Mouse (Mus musculus) limb, embryonic 13.5 days (tissue): ENCODE measurements around the gene Faf1. TPM values are rescaled to one million over a fixed set of nuclear protein-coding genes. Genes with fewer than 3 reads are reported as not detected.

ENCODE experiments used
- ATAC-seq: fragments of 200-750 bp; cut with Nextera tagmentation; 2 replicates; pipeline ENCODE4 v1.8.0; 2017; ENCODE audit warnings: low read depth, moderate number of reproducible peaks, moderate TSS enrichment; ENCODE audit not compliant: low FRiP score
- H3K27ac ChIP-seq: fragments of 300-500 bp; sonication (generic); 2 replicates; pipeline ENCODE4 v1.5.1; 2015; ENCODE audit warnings: inconsistent platforms, mild to moderate bottlenecking, moderate library complexity
- H3K27me3 ChIP-seq: fragments of 300-500 bp; sonication (generic); 2 replicates; pipeline ENCODE4 v1.6.1; 2015; ENCODE audit warnings: mild to moderate bottlenecking, inconsistent platforms
- H3K36me3 ChIP-seq: fragments of 300-500 bp; sonication (generic); 2 replicates; pipeline ENCODE4 v1.6.1; 2015; ENCODE audit warnings: inconsistent platforms, mild to moderate bottlenecking, moderate library complexity
- H3K4me1 ChIP-seq: fragments of 300-500 bp; sonication (generic); 2 replicates; pipeline ENCODE4 v1.6.1; 2015; ENCODE audit warnings: inconsistent platforms
- H3K4me2 ChIP-seq: fragments of 300-500 bp; sonication (generic); replicated peaks from 2 replicates; pipeline ENCODE4 v1.6.1; 2015; ENCODE audit warnings: inconsistent platforms, mild to moderate bottlenecking, moderate library complexity
- H3K4me3 ChIP-seq: fragments of 300-500 bp; sonication (generic); 2 replicates; pipeline ENCODE4 v1.5.1; 2015; ENCODE audit warnings: moderate library complexity, mild to moderate bottlenecking, inconsistent platforms
- H3K9ac ChIP-seq: fragments of 300-500 bp; sonication (generic); 2 replicates; pipeline ENCODE4 v1.6.1; 2015; ENCODE audit warnings: mild to moderate bottlenecking, inconsistent platforms
- H3K9me3 ChIP-seq: fragments of 300-500 bp; sonication (generic); 2 replicates; pipeline ENCODE4 v1.6.1; 2016; ENCODE audit warnings: inconsistent platforms
- WGBS: fragments of 180-500 bp; shearing (Covaris S2); methylation state at CpG from one replicate; pipeline ENCODE4 v1.1.7; 2015; 5-methylcytosine and 5-hydroxymethylcytosine counted together
- polyA plus RNA-seq: library from polyadenylated mRNA; unstranded; fragments of >200 nt; fragmentation: Nextera tagmentation; extraction: Ambion mirVana; gene quantifications from 2 replicates; pipeline ENCODE4 v1.2.1, GENCODE M21; 2015

Gene Faf1
- polyA plus RNA-seq, 1 experiment from 2014 or later = 22.6 TPM

GRCm38 (mm10) chr4:109960201-109960935, 284.0 kb downstream of the Faf1 start:
- Histone ChIP-seq H3K4me2 (no peak overlapping the region), H3K27ac (no peak overlapping the region), H3K36me3 (peaks cover 21% of the 10 kb centered on the region), H3K27me3 (no peaks in the 10 kb centered on the region), H3K9ac (no peak overlapping the region), H3K9me3 (no peaks in the 10 kb centered on the region), H3K4me1 (no peaks in the 10 kb centered on the region), H3K4me3 (no peak overlapping the region)
- ATAC-seq = no peak
- WGBS = 56% methylated on average over 5 of the region's 5 CpGs

DNA sequence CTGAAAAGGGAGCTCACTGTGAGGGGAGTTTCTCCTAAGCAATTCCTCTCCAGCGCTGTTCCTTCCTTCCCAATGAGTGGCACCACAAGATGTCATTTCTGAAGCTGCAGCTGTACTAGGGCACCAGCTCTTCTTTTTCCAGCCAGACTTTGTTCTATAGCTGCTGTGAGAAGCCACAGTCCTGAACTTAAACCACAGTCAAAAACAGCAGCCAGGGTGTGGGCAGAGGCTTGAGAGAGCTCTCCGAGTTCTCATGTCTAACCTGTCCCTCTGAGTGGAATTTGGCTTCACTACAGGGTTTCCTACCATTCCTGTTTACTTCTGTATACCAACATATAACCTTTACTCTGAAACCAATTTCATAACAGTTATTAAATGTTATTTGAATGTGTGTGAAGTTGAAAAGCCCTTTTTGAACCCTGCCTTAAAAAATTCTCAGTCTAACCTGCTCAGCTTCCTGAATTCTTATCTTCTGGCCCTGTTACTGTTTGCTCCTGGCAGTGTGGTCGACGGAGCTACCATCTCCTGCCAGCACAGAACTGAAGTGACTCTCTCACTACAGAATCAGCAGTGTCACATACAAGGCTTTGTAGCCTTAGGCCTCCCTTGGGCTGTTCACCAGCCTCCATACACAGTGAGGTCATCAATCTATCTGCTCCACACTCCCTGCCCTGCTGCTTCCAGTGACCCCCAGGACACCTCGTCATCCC, 287.3 kb downstream of the Faf1 start:
- Histone ChIP-seq H3K27ac (no peak overlapping the region), H3K36me3 (peaks cover 21% of the 10 kb centered on the region), H3K4me1 (no peaks in the 10 kb centered on the region), H3K9me3 (no peaks in the 10 kb centered on the region), H3K4me2 (no peak overlapping the region), H3K4me3 (no peak overlapping the region), H3K27me3 (no peaks in the 10 kb centered on the region), H3K9ac (no peak overlapping the region)
- WGBS = 84% methylated on average over 5 of the region's 5 CpGs
- no peak for ATAC-seq

DNA sequence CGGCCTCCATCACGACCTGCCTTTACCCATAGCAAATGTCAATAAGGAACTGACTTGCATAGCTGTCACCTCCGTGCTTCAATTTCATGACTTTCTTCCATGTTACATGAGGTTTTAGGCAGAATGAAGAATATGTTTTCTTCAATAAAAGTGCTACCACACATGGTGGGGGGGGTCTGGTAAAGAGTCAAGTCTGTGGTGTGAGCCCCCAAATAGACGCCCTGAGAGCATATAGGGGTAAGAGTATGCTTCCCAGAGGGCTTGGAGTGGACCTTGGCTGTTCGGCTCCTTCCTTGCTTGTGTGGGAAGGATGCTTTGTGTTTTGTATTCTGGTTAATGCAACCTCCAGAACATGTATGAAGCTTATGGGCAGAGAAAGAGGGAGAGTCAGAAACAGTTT, 293.2 kb downstream of the Faf1 start:
- ATAC-seq = no peak
- Histone ChIP-seq H3K36me3 (no peaks in the 10 kb centered on the region), H3K9ac (no peak overlapping the region), H3K4me3 (no peak overlapping the region), H3K4me2 (no peak overlapping the region), H3K9me3 (no peaks in the 10 kb centered on the region), H3K27me3 (peaks cover 47% of the 10 kb centered on the region), H3K27ac (no peak overlapping the region), H3K4me1 (0 out of 2 replicates have a peak, but pooled peaks cover 3% of the 10 kb centered on the region)
- WGBS = 88% methylated on average over 5 of the region's 5 CpGs

GRCm38 (mm10) chr4:109973991-109974654, 297.7 kb downstream of the Faf1 start:
- Histone ChIP-seq H3K4me1 (peaks cover 27% of the 10 kb centered on the region), H3K27me3 (peaks cover 92% of the 10 kb centered on the region), H3K36me3 (no peaks in the 10 kb centered on the region), H3K27ac (no peak overlapping the region), H3K4me2 (peak overlapping the region; percentile 34; the same call in 1 of the 2 replicates), H3K4me3 (peak overlapping the region; percentile 4; the same call in 1 of the 2 replicates), H3K9ac (no peak overlapping the region), H3K9me3 (0 out of 2 replicates have a peak, but pooled peaks cover 3% of the 10 kb centered on the region)
- no peak for ATAC-seq
- 2% methylated on average over 20 of the region's 20 CpGs for WGBS

DNA sequence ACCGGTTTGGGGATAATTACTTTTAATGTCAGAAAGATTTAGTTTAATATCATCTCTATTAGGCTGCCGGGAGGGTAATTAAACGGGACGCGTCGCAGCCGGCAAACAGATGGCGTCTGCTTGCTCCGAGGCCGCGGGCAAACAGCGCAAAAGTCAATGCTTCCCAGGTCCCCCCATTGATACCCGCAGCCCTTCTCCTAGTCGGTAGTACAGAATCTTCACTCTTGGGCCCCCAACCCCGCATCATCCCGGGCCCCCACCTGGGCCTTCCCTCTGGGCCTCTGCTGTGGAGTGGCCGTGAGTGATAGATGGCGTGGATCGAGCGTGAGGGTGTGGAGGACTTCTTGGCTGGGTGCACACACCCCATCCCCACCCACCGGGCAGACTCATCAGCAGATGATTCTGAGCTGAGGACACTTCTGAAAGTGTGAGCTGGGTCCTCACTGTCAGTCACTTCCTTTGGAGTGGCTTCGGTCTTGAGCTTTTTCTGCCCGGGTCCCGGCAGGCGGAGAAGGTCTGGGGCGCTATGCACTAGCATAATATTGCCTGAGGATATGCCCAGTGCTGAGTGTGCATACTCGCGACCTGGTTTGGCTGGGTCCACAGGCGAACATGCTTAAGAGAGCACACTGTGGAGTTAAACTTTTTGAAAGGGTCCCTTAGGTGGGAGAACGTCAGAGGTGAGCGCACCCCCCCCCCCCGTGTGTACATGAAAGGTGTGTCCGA, 298.4 kb downstream of the Faf1 start:
- no peak for ATAC-seq
- 1% methylated on average over 33 of the region's 33 CpGs for WGBS

GRCm38 (mm10) chr4:109975381-109976240, 299.2 kb downstream of the Faf1 start:
- H3K9me3 ChIP-seq = 0 out of 2 replicates have a peak, but pooled peaks cover 3% of the 10 kb centered on the region
- ATAC-seq = no peak
- no peak overlapping the region for H3K4me2 ChIP-seq
- H3K27me3 ChIP-seq = peaks cover 99% of the 10 kb centered on the region
- WGBS = 6% methylated on average over 25 of the region's 25 CpGs
- H3K36me3 ChIP-seq = no peaks in the 10 kb centered on the region
- H3K9ac ChIP-seq = no peak overlapping the region
- peaks cover 33% of the 10 kb centered on the region for H3K4me1 ChIP-seq
- no peak overlapping the region for H3K4me3 ChIP-seq
- H3K27ac ChIP-seq = no peak overlapping the region

More for the DNA sequence above, 298.4 kb downstream of the Faf1 start:
- peak overlapping the region; percentile 4 for H3K4me3 ChIP-seq
- no peaks in the 10 kb centered on the region for H3K36me3 ChIP-seq
- 0 out of 2 replicates have a peak, but pooled peaks cover 3% of the 10 kb centered on the region for H3K9me3 ChIP-seq
- peaks cover 99% of the 10 kb centered on the region for H3K27me3 ChIP-seq
- H3K9ac ChIP-seq = no peak overlapping the region
- H3K4me2 ChIP-seq = peak overlapping the region; percentile 34; the same call in 1 of the 2 replicates
- H3K27ac ChIP-seq = no peak overlapping the region
- peaks cover 29% of the 10 kb centered on the region for H3K4me1 ChIP-seq

- Histone ChIP-seq H3K9ac (no peak overlapping the region), H3K36me3 (no peaks in the 10 kb centered on the region), H3K4me1 (peaks cover 34% of the 10 kb centered on the region), H3K27me3 (peaks cover 99% of the 10 kb centered on the region), H3K27ac (no peak overlapping the region), H3K4me3 (no peak overlapping the region), H3K9me3 (0 out of 2 replicates have a peak, but pooled peaks cover 3% of the 10 kb centered on the region), H3K4me2 (no peak overlapping the region)
- 2% methylated on average over 34 of the region's 34 CpGs for WGBS
- ATAC-seq = no peak
These were observed 300.1 kb downstream of the Faf1 start for GRCm38 (mm10) chr4:109976273-109977147.

DNA sequence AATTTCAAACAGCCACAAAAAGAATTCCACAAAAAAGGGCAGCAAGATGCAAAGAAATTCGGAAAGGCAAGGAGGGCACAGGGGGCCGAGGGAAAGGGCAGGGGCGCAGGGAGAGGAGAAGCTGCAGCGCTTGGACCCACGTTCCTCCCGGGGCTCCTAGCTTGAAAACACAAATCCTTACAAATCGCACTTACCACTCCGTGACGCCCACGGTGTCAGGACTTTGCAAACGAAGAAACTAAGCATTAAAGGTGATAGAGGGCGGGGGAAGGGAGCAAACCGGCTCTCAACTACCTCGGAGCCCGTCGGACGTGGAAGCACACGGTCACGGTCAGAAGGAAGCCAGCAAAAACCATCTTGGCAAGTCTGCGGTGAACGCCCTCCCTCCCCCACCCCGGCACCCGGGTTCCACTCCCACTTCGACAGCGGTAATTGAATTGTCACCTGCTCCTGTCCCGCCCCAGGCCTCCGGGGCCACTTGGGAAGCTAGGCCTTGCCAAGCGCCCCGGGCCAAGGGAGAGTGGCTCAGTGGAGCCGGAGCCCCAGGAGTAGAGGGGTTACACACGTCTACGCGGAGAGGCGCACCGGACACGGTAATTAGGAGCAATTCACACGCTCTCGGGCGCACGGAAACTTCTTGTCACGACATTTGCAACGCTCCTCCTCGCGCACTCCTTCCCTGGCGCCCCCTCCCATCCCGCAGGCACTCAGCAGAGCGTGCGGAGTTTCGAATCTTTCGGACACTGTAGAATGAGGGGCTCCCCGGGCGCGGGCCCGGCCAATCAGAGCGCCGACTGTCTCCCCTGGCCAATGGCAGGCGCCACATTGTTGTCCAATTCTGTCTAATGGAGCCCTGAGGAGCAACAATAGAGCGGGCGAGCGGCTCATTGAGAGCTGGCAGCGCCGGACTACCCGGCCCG, 301.0 kb downstream of the Faf1 start, which contains the start of gene Dmrta2:
Gene Dmrta2 (plus strand): TSS at position 906 of the 920 bp plus-strand sequence.
- H3K9me3 ChIP-seq = 0 out of 2 replicates have a peak, but pooled peaks cover 3% of the 10 kb centered on the region
- H3K4me3 ChIP-seq = peak within 1 kb of the TSS; percentile 43
- under 1% methylated on average over 64 of the region's 64 CpGs for WGBS
- no peak within 1 kb of the TSS for H3K27ac ChIP-seq
- H3K9ac ChIP-seq = peak within 1 kb of the TSS; percentile 45; the same call in 1 of the 2 replicates
- peak within 1 kb of the TSS; percentile 72 for H3K4me2 ChIP-seq
- no peaks in the 10 kb centered on the region for H3K36me3 ChIP-seq
- ATAC-seq = peak; percentile 66
- H3K27me3 ChIP-seq = peaks cover 99% of the 10 kb centered on the region
- peaks cover 43% of the 10 kb centered on the region for H3K4me1 ChIP-seq

DNA sequence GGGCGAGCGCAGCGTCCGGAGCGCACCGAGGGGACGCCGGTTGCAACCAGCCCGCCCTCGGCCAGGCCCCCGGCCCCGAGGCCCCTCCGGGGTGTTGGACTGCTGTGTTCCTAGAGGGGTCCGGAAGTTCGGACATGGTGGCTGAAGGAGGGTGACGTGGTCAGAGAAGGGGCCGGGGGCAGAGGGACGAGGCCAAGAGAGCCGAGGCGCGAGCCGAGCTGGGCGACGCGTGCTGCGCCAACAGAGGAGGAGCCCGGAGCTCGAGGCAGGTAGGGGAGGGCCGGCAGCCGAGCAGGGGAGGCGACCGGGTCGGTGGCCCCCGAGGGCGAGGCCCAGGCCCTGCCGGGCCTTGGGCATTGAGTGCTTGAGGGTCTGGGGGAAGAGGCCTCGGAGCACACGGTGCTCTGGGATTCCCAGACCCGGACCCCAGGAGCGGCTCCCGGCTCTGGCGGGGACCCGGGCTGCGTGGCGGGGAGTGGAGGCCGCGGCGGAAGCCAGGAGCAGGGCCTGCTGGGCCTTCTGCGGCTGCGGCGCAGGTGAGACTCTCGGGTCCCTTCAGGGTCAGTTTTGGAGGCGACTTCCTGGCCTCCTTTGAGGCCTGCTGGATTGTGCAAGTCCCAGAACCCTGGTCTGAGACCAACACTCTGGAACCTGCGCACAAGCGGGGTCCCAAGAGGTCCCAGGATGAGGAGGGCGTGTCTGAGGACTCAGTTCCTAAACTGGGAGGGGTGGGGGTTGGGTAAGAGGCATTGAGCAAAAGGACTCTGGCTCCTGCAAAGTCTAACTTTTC, 301.9 kb downstream of the Faf1 start:
- H3K9me3 ChIP-seq = 0 out of 2 replicates have a peak, but pooled peaks cover 3% of the 10 kb centered on the region
- peak overlapping the region; percentile 43 for H3K4me3 ChIP-seq
- peak overlapping the region; percentile 72 for H3K4me2 ChIP-seq
- H3K27me3 ChIP-seq = peaks cover 99% of the 10 kb centered on the region
- no peaks in the 10 kb centered on the region for H3K36me3 ChIP-seq
- no peak overlapping the region for H3K27ac ChIP-seq
- H3K9ac ChIP-seq = peak overlapping the region; percentile 45; the same call in 1 of the 2 replicates
- WGBS = under 1% methylated on average over 53 of the region's 56 CpGs
- peaks cover 44% of the 10 kb centered on the region for H3K4me1 ChIP-seq
- peak; percentile 12 for ATAC-seq
